Mouse (Mus musculus) kidney, postnatal 14 days (tissue): Measurements from ENCODE around the gene Nkx1-2.

Experiments used
- DNase-seq: peaks from one replicate; pipeline ENCODE4 v3.0.0; 2022; ENCODE audit warnings: mixed read lengths

Nkx1-2 gene

DNA sequence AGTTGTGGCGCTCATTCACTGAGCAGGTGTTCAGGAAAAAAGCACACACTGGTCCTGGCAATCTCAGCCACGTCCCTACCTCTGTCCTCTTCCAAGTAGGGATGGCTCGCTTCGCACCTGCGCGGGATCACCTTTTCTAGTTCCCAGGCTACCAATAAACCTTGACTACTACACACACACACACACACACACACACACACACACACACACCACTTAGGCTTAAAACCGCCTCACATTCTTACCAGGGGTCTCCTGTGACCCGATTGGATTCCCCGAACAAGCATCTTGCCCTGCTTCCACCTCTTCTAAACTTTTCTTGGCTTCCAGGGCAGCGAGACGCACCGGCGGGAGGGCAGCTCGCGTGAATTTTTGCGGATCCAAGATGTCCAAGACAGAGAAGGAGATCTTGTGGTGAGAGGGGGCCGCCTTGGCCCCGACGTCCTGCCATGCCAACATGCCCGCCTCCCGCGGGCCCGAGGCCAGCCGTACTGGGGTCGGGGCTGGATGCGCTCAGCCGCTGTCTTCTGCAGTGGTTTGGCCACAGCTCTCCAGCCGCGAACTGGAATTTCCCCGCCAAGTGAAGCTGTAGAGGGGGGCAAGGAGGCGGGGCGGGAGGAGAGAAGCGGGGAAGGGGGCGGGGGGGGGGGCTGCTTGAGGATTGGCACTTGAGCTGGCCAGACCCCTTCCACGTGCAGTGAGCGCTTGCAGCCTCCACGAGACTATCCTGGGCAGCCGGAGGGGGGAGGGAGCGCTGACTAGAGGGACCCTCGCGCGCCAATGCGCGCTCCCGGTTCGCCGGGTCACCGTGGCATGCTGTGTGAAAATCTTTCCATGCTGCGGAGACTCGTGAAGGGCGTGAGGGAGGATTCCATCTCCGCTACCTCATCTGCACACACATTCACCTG, at the start of gene Nkx1-2:
Nkx1-2 (minus strand) TSS at position 567 of the 905 bp plus-strand sequence.
- DNase-seq = no peak

DNA sequence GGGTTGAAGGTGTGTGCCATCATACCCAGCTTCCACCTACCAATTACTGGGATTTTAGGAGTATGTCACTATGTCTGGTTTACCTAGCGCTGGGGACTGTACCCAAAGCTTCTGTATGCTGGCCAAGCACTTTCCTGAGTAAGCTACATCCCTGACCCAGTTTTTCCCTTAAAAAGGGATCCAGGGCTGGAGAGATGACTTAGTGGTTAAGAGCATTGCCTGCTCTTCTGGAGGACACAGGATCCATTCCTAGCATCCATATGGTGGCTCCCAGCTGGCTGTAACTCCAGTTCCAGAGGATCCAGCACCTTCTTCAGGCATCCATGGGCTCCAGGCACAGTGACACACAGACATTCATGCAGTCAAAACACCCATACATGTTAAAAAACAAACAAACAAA, 47.1 kb upstream of the Nkx1-2 start:
- DNase-seq = no peak

DNA sequence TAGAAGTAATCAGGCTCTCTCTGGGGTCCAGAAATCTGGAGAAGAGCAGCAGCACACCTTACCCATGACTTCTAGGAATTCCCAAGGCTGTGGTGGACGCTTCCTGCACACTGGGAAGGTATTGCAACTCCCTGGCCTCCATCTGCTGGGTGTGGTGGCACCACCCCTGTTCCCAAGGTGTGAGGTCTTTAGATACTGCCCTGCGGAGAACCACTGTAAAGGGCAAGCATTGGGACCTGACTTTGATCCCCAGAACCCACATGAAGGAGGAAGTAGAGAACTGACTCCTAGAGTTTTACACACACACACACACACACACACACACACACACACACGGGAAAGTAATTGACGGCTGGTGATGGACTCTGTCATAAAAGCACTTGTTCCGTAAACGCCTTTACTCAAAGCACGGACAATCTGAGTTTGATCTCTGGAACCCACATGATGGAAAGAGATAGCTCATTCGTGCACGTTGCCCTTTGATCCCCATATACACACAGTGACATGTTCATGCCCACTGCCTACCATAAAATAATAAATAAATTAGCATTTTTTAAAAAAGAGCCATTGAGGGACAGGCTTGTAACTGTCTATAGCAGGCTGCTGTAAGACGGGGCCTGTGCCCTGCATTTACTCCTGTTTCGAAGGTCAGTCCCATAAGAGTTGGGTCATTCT, 45.3 kb upstream of the Nkx1-2 start:
- DNase-seq = no peak

DNA sequence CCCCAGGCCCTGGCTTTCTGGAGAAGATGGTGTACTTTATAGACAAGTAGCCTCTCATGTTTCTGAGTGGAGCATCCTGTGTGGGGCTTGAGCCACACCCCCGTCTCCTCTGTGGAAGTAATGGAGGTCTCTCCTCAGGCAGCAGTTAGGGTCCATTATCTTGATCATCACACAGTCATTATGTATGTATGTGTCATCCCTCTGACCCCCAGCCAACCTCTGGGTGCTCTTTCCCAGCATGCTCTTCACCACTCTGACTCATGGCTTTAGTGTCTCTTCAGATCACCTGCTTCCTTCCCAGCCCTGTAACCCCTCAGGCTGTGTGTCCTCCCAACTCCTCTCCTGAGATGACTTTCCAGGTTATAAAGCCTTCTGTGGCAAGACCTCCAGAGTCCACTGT, 42.2 kb upstream of the Nkx1-2 start:
- no peak for DNase-seq

DNA sequence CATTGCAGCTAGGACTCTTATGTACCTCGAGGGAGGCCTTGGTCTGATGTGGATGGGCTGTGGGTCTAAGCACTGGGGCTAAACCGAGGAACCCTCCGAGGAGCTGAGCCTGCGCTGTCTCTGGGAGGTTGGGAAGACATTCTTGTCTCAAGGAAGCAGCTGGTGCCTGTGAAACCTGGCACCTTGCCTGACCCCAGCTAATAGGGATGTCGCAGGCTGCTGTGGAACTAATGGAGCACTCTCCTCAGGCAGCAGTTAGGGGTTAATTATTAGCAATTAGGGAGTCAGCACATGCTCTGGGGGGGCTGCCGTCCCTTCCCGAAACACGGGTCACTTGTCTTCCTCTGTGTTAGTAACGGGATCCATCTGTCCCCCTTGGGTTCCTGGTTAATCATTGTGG, 41.5 kb upstream of the Nkx1-2 start:
- peak; percentile 74 for DNase-seq

DNA sequence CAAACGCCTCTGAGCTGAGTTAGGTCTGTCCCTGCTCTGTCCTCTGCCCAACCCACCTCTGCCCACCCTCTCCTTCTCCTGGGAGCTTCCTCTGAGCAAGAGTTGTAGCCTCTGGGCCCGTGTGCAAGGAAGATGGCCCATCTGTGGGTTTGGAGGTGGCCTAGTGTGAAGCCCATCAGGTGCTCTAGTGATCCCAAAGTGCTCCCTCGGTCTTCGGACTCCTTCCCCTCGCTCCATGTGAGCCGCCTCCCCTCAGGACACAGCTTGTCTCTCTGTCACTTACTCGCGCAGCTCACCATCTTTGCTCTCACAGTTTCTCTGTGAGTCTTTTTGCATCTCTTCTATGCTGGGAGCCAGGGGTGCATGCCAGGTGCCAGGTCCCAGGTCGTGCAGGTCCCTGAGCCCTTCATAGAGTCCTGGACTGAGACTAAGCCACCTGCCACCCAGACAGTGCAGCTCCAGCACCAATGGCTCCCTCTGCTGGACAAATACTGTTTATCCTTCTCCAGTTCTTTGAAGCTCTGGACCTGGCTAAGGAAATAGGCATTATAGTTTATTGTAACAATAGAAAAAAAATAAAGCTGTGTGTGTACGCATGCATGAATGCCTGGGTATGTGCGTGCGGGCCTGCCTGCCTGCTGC, 39.1 kb upstream of the Nkx1-2 start:
- peak; percentile 68 for DNase-seq

DNA sequence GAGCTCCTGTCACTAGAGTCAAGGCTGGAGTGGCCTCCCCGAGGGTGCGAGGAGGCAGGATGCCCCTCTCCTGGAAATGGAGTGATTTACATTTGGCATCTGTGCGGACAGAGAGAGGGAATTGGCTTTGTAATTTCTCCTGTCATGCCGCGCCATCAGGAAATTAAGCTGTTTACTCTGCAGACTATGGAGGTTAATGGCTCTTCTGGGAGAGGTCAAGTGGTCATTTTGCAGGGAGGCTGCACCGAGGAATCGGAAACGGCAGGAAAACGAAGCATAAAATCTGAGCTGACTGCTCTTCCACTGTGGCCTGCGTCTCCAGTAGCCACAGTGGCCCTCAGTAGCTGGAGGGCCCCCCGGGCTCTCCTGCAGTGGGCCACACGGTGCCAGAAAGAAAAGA, 37.9 kb upstream of the Nkx1-2 start:
- no peak for DNase-seq

DNA sequence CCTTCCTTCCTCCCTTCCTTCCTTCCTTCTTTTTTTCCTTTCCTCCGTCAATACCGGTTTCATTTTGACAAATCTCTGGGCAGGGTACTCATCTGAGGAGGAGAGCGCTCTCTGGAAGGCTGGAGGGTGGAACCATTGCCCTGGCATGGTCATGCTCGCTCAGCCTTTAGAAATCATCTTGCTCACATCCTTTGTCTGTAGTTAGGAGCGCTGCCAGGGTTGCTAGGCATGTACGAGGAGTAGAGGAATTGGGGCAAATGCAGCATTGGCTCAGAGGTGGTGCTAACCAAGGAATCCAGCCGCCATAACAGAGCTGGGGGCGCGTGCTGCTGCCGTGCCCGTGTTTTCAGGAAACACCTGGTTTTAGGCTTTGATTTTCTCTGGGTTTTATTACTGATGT, 31.9 kb upstream of the Nkx1-2 start:
- DNase-seq = no peak

DNA sequence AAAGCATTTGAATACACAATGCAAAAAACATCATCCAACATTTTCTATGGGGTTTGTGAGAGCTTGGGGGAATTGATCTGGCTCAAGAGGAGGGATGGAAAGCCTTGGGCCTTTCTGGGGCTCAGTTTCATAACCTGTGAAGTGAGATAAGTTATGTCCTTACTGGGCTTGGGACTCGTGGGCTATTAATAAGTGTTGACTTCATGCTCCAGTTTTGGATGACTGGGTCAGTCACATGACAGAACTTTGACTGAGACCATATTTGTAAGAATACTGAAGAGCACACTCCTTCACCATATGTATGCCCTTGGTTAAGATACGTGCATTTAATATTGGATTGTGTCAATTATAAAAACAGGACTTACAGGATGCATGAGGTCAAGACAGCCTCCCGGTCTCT, 28.0 kb upstream of the Nkx1-2 start:
- no peak for DNase-seq

DNA sequence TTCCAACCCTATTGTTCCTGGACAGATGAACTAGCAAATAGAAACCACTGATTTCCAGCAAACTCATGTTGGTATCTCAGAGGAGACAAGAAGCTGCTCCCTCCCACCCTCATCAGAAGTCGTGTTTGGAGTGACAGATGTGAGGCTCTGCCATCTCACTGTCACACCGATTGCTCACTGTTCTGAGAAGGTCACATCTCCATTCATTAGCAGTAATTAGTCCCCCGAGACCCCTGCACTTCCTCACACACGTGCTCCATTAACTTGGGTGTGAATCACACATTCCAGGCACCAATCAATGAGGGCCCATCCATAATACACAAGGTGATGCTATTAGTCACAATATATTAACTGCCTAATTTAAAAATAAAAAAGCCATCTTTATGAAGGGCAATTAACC, 26.7 kb upstream of the Nkx1-2 start:
- DNase-seq = no peak

DNA sequence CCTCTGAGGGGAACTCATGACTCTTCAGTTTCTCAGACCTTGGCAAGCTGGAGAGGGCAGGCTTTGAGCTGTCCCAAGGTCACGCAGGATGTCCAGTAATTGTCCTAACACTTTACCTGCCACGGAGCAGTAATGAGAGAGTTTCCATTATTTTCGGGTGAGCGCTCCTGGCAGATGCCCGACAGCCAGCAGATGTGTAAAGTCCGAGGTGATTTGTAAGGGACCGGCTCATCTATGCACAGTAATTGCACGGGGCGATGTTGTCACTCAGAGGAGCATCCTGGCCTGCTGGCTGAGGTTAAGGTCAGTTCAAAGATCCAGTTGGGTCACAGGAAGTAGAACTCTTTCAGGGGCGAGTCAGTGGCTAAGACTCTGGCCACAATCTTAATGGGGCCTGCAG, 24.7 kb upstream of the Nkx1-2 start:
- no peak for DNase-seq

DNA sequence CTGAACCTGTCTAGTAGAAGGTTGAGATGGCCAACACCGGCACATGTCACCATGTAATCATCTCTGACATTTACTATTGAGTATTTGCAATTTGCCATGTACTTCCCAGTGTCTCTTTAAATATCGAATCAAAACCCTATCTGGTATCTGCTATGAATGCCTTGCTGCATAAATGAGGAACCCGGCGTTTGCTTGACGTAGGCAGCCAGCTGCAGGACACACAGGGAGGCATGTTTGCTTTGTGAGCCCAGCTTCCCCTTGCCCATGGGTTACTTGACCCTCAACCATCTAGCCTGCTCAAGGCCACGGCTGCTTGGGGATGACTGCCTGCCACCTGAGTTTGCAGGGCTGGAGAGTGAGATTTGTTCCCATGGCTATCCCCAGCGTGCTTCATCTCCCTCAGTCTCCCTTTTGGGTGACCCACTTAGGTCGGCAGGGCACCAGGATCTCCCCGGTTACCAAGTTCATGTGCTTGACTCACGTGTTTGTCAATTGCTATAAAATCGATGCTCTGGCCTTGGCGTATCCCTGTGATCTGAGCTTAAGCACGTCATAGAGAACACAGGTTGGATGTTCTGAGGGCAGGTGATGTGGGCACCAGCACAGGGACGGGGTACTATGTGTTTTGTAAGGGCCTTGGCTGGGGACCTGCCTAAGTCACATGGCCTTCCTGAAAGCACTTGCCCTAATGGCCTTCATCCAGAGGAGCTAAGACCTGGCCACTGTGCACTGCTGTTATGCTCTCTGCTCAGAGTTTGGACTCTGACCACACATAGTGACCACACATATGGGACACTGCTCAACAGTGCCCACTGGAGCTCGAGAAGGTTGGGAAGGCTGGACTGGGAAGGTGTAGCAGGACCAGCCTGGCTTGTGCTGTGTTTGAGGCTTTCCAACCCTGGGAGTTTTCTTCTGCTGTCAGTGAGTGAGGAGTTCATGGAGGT, 20.8 kb upstream of the Nkx1-2 start:
- no peak for DNase-seq

DNA sequence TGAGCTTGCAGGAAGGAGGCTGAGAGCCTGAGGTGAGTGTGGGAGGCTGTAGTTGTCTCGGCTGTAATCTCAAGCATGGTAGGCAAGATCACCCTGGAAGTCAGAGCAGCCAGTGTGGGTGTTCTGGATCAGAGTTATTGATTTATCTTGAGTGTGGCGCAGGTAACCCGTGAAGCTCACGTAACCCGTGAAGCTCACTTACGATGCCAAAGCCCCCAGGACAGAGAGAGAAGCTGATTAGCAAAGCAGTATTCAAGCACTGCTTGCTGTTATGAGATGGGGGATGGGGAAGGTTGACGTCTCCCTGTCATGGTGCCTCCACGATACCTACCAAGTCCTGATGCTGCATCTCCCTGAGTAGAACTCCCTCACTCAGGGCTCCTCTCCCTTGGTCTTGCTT, 20.1 kb upstream of the Nkx1-2 start:
- DNase-seq = no peak

DNA sequence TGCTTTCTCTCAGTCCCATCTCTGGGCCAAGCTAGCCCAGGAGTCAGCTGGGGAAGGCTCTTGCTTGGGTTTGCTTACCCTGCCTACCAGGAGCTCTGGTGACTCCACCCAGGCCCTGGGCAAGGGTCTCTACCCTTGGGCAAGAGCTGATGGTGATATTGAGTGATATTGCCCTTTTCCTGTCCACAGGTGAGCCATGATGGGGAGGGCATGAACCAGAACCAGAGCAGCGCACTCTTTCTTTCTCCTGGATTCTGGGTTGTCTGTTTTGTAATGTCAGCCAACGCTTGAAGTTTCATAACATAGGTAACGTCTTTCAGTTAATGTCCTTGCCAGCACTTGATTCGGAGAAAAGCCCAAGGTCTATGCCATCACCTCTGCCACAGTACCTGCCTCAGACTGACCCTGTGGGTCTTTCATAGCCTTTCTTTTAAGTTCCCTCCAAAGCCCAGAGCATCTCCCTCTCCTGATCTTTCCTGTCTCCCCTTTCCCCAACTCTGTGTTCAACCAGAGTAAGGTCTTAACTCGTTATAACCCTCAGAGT, 17.7 kb upstream of the Nkx1-2 start:
- no peak for DNase-seq

DNA sequence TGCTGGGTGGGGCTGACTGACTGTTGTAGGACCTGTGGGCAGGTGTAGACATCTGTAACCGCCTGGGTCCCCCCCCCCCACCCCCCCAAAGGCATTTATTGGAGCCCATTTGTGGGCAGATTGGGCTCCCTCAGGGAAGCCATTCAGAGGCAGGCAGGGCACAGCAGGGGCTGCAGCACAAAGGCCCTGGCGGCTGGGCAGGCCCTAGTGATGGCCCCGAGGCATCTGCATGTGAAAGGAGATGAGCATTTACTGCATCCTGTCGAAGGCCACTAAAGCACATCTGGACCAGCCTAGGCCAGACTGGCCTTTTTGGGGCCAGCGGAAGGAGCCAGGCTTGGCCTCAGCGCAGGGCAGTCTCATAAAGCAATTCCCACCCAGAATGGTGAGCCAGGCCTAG, 17.0 kb upstream of the Nkx1-2 start:
- no peak for DNase-seq

DNA sequence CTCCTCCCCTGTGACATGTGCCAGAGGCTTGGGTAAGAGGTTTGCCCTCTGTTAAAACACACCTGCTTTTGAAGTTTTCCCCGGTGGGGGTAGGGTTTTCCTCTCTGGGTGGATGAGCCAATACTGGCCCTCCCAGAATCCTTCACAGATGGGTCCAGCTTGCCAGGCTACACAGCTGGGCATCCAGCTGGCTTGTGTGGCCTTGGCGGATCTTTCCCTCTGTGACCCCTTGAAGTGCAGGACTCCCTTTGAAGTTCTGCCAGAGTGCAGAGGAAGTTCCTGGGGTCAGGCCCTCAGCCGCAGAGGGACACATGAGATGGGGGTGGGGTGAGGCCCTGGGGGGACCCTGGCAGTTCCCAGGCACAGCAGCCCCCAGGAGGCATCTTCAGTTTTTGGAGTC, 15.9 kb upstream of the Nkx1-2 start:
- no peak for DNase-seq

DNA sequence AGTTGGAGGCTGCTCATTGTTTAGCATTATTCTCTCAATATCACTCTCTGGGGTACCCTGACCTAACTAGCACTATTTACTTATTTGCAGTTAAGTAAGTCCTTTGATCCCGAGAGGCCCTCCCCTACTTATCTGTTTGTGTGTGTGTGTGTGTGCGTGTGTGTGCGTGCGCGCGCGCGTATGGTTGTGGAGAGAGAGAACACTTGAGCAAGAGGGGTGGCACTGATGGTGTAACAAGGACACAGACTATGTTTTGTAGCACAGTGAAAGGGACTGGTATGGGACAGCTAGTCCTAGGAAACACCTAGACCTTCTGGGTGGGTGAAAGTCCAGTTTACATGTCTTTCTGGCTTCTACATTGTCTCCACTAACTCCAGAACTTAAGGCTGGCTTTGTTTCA, 12.1 kb upstream of the Nkx1-2 start:
- no peak for DNase-seq

DNA sequence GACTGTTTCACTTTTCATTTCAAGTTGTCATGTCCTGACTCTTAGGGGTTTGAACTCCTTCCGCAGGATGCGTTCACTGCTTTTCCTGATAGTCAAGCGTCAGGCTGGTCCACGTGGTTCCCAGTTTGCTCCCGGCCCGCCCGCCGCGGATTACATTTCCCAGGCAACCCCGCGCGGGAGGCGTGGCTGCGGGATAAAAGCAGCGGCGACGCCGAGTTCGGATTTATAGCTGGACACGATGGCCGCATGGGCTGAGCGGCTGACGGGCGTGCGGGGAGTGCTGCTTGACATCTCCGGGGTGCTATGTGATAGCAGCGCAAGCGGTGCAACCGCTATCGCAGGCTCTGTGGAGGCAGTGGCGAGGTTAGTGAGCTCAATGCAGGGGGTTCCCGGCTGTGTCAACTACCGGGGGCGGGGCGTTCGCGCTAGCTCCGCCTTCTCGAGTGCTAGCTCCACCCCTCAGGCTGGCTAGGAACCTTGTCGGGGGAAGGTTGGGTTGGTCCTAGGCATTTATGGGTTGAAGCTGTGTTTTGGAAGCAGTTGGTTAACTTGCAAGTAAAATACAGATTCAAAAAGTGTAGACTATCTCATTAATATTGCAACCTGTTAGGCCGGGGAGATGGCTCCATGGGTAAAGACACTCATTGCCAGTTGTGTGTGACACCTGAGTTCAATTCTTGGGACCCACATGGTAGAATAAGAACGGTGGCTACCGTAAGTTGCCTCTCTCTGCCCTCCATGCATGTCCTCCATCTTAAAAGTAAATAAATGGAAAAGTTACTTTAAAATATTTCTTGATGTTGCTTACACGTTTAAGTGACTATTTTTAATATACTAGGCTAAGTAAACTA, 11.3 kb upstream of the Nkx1-2 start, which contains the start of gene Lhpp:
Lhpp (plus strand) TSS at position 171 of the 851 bp plus-strand sequence.
- DNase-seq = peak; percentile 84

DNA sequence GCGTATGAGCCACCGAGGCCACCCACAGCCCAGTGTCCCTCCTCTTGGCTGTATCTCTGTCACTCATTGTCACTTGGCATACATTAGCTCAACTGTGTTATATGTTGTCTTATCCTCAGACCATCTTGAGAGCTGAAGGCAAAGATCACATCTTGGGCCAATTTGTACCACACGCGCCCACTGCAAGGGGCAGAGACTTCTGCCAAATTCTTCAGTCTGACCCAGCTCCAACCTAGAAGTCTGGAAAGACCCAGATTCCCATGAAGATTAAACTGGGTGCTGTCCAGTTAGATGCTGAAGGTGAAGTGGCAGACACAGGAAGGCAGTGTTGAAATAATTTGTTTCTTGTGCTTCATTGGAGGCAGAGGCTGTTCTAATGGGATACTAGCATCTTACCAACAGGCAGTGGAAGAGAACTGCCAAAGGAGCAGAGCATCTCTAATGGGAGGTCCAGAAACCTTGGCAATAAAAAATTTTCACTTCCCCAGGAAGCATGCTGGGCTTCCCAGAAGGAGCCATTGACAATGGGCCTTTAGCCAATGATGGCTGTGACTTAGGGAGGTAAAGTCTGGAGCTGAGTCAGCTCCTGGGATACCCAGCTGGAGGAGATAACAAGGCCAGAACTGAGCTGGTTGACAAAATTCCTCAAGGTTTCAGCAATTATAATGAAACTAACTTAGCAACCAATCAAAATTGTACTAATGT, 9.0 kb upstream of the Nkx1-2 start:
- DNase-seq = no peak

DNA sequence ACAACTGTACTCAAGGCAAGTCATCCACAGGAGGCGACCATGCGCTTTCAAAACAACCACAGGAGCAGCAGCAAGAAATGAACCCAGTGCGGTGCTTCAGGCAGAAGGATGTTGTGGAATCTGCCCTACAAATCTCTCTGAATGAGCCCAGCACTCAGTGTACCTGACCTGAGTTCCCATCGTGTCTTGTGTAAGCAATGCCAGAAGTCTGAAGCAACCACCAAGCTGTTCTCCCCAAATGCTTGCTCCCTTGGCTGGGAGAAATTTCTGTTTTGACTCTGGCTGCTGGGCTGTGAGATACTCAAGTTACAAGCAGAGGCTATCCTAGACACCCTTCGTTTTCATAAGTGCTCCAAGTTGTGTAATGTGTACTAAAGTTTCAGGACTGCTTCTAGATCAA, 6.3 kb upstream of the Nkx1-2 start:
- DNase-seq = no peak

DNA sequence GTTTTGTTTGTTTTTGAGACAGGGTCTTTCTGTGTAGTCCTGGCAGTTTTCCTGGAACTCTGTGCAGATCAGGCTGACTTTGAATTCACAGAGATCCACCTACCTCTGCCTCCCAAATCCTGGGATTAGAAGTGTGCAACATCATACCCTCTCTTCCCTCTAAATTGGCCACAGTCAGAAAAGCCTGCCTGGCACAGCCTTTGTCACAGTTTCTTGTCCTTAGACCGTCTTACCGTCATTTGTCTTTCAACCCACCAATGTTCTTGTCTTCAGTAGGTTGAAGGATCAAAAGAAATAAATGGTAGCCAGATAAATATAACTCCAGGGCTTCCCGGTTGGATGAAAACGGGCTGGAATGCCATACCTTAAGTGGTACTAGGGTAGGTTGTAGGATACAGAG, 5.3 kb upstream of the Nkx1-2 start:
- DNase-seq = no peak
